Comparison of ENCODE assay signal across 19 mouse cellular contexts in the genomic region with DNA sequence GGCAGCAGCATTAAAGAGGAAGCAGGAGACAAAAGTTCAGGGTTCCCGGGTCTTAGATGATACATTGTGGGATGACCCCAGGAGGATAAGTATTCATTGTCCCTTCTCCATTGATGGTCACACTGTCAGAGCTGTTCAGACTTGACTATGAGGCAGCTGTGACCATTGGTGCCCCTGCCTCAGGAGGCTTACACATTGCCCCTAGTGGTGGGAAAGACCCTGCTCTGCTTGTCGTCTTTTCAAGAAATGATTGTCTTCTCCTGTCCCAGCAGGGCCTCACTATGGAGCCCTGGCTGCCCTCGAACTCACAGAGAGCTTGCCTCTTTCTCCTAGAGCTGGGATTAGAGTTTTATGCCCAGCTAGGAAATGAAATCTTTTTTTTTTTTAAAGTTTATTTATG. TPM values are rescaled to one million over a fixed set of nuclear protein-coding genes. Genes with fewer than 3 reads are reported as not detected.
DNase-seq lines count a peak whose midpoint lies in the region; ATAC-seq and TF ChIP-seq lines count a peak whose summit lies in the region.
"Had no signal": no experiment of that assay in that cellular context is flagged by ENCODE, and none has a peak within 500 bp of the region (broad histone marks: within the 10 kb centered on the region; RNA-seq: fewer than 3 reads in every experiment).

No protein-coding gene starts in this region.

- no peak overlapping the region for H3K9ac ChIP-seq in hindbrain, postnatal 0 days (replicated peaks; ENCODE audit: low read length)
- no peak overlapping the region for H3K9ac ChIP-seq in hindbrain, embryonic 14.5 days
- H3K9ac ChIP-seq in midbrain, postnatal 0 days (replicated peaks; ENCODE audit: low read length, poor library complexity, severe bottlenecking) = no peak overlapping the region
- H3K9ac ChIP-seq in midbrain, embryonic 13.5 days (replicated peaks) = no peak overlapping the region
- H3K9ac ChIP-seq: embryonic facial prominence, embryonic 13.5 days; forebrain, embryonic 12.5 days; heart, embryonic 13.5 days; limb, embryonic 15.5 days had no signal

- peaks cover 27% of the 10 kb centered on the region for H3K36me3 ChIP-seq in hindbrain, postnatal 0 days (ENCODE audit: insufficient read depth, low read length)
- peaks cover 50% of the 10 kb centered on the region for H3K36me3 ChIP-seq in hindbrain, embryonic 14.5 days (replicated peaks; ENCODE audit: control insufficient read depth, insufficient read depth)
- peaks cover 39% of the 10 kb centered on the region for H3K36me3 ChIP-seq in midbrain, postnatal 0 days (ENCODE audit: insufficient read depth, low read length)
- peaks cover 57% of the 10 kb centered on the region for H3K36me3 ChIP-seq in midbrain, embryonic 13.5 days
- H3K36me3 ChIP-seq in splenic B cell, adult 2 months (ENCODE audit: control insufficient read depth, insufficient read depth, low read length, poor library complexity, severe bottlenecking) = peaks cover 3% of the 10 kb centered on the region

- ATAC-seq in hindbrain, postnatal 0 days = no peak
- no peak for ATAC-seq in hindbrain, embryonic 14.5 days (ENCODE audit: low FRiP score)
- no peak for ATAC-seq in midbrain, postnatal 0 days (ENCODE audit: low FRiP score)
- no peak for ATAC-seq in midbrain, embryonic 13.5 days
- ATAC-seq: hindbrain, embryonic 16.5 days had no signal

- H3K27me3 ChIP-seq in hindbrain, postnatal 0 days (ENCODE audit: insufficient read depth, low read length) = no peaks in the 10 kb centered on the region
- no peaks in the 10 kb centered on the region for H3K27me3 ChIP-seq in hindbrain, embryonic 14.5 days (ENCODE audit: control insufficient read depth, insufficient read depth, low read length)
- no peaks in the 10 kb centered on the region for H3K27me3 ChIP-seq in midbrain, postnatal 0 days (ENCODE audit: insufficient read depth, low read length)
- no peaks in the 10 kb centered on the region for H3K27me3 ChIP-seq in midbrain, embryonic 13.5 days
- H3K27me3 ChIP-seq in splenic B cell, adult 2 months (ENCODE audit: control insufficient read depth, insufficient read depth, low read length, poor library complexity, severe bottlenecking) = no peaks in the 10 kb centered on the region
- H3K27me3 ChIP-seq: embryonic facial prominence, embryonic 13.5 days; forebrain, embryonic 12.5 days; heart, embryonic 13.5 days; limb, embryonic 15.5 days had no signal

- TF ChIP-seq POLR2A in bone marrow, adult 2 months (IDR thresholded peaks at IDR 0.05; ENCODE audit: borderline replicate concordance, control insufficient read depth, low read depth, low read length) = no peak

- no peak overlapping the region for H3K27ac ChIP-seq in hindbrain, postnatal 0 days
- H3K27ac ChIP-seq in hindbrain, embryonic 14.5 days = no peak overlapping the region
- no peak overlapping the region for H3K27ac ChIP-seq in midbrain, postnatal 0 days (ENCODE audit: low read depth, low read length)
- H3K27ac ChIP-seq in midbrain, embryonic 13.5 days = no peak overlapping the region
- no peak overlapping the region for H3K27ac ChIP-seq in bone marrow, adult 2 months (ENCODE audit: control insufficient read depth, insufficient read depth, low read depth, low read length, poor library complexity)
- H3K27ac ChIP-seq: embryonic facial prominence, embryonic 13.5 days; forebrain, embryonic 12.5 days; gastrocnemius, adult 2 months; heart, embryonic 13.5 days; limb, embryonic 15.5 days had no signal

- TF ChIP-seq CTCF in hindbrain, postnatal 0 days (IDR thresholded peaks at IDR 0.05; ENCODE audit: low read depth) = peak; percentile 37
- TF ChIP-seq CTCF in midbrain, postnatal 0 days (IDR thresholded peaks at IDR 0.05) = peak; percentile 51
- peak; percentile 28; the same call in 1 of the 2 replicates for TF ChIP-seq CTCF in bone marrow, adult 2 months (IDR thresholded peaks at IDR 0.05; ENCODE audit: control insufficient read depth, insufficient read depth, low read length)

- DNase-seq in hindbrain, postnatal 0 days (ENCODE audit: low spot score) = no peak
- DNase-seq in hindbrain, embryonic 14.5 days (ENCODE audit: low spot score) = no peak
- DNase-seq in midbrain, postnatal 0 days (ENCODE audit: low spot score) = no peak
- peak; percentile 36 for DNase-seq in splenic B cell, adult 2 months (ENCODE audit: low read depth, low spot score)
- DNase-seq in kidney, postnatal 25 days = no peak
- no peak for DNase-seq in heart, postnatal 25 days (ENCODE audit: low spot score)
- DNase-seq: cerebellum, adult 18-20 months; gastrocnemius, adult 2 months; kidney, postnatal 14 days; lung, postnatal 4 days; right cerebral cortex, postnatal 25 days had no signal

- no peaks in the 10 kb centered on the region for H3K9me3 ChIP-seq in hindbrain, postnatal 0 days (ENCODE audit: low read length)
- H3K9me3 ChIP-seq in hindbrain, embryonic 14.5 days (ENCODE audit: control insufficient read depth, low read length) = no peaks in the 10 kb centered on the region
- H3K9me3 ChIP-seq in midbrain, postnatal 0 days (ENCODE audit: low read length) = no peaks in the 10 kb centered on the region
- no peaks in the 10 kb centered on the region for H3K9me3 ChIP-seq in midbrain, embryonic 13.5 days
- H3K9me3 ChIP-seq: embryonic facial prominence, embryonic 13.5 days; forebrain, embryonic 12.5 days; G1E; heart, embryonic 13.5 days; limb, embryonic 15.5 days had no signal

- WGBS in hindbrain, postnatal 0 days = 51% methylated on average over 3 of the region's 3 CpGs
- 57% methylated on average over 3 of the region's 3 CpGs for WGBS in hindbrain, embryonic 14.5 days
- 58% methylated on average over 3 of the region's 3 CpGs for WGBS in midbrain, postnatal 0 days
- 57% methylated on average over 3 of the region's 3 CpGs for WGBS in midbrain, embryonic 13.5 days
- WGBS in bone marrow, adult 2 months = 80% methylated on average over 3 of the region's 3 CpGs

- no peak overlapping the region for H3K4me3 ChIP-seq in hindbrain, postnatal 0 days (ENCODE audit: low read length)
- no peak overlapping the region for H3K4me3 ChIP-seq in hindbrain, embryonic 14.5 days (replicated peaks; ENCODE audit: low read length)
- no peak overlapping the region for H3K4me3 ChIP-seq in midbrain, postnatal 0 days (ENCODE audit: low read depth, low read length)
- no peak overlapping the region for H3K4me3 ChIP-seq in midbrain, embryonic 13.5 days (replicated peaks)
- no peak overlapping the region for H3K4me3 ChIP-seq in bone marrow, adult 2 months (replicated peaks; ENCODE audit: control insufficient read depth, low read depth, low read length)
- H3K4me3 ChIP-seq: embryonic facial prominence, embryonic 13.5 days; forebrain, embryonic 12.5 days; gastrocnemius, adult 2 months; heart, embryonic 13.5 days; limb, embryonic 15.5 days had no signal

- intact Hi-C loops in heart, postnatal 25 days (cut with DNase I) = no loop called here

- H3K4me2 ChIP-seq in hindbrain, postnatal 0 days (ENCODE audit: low read depth, low read length) = no peak overlapping the region
- no peak overlapping the region for H3K4me2 ChIP-seq in hindbrain, embryonic 14.5 days (replicated peaks)
- H3K4me2 ChIP-seq in midbrain, postnatal 0 days (ENCODE audit: low read depth, low read length, poor library complexity, severe bottlenecking) = no peak overlapping the region
- H3K4me2 ChIP-seq in midbrain, embryonic 13.5 days (replicated peaks) = no peak overlapping the region
- H3K4me2 ChIP-seq: embryonic facial prominence, embryonic 13.5 days; forebrain, embryonic 12.5 days; heart, embryonic 13.5 days; limb, embryonic 15.5 days had no signal

- H3K4me1 ChIP-seq in hindbrain, postnatal 0 days (ENCODE audit: insufficient read depth, low read length) = no peaks in the 10 kb centered on the region
- H3K4me1 ChIP-seq in hindbrain, embryonic 14.5 days (replicated peaks; ENCODE audit: control insufficient read depth, insufficient read depth, low read length) = peaks cover 6% of the 10 kb centered on the region; the same call in 1 of the 2 replicates
- no peaks in the 10 kb centered on the region for H3K4me1 ChIP-seq in midbrain, postnatal 0 days (ENCODE audit: insufficient read depth, low read length)
- peaks cover 17% of the 10 kb centered on the region for H3K4me1 ChIP-seq in midbrain, embryonic 13.5 days (replicated peaks)
- H3K4me1 ChIP-seq in bone marrow, adult 2 months (ENCODE audit: control insufficient read depth, insufficient read depth, low read length) = peaks cover 2% of the 10 kb centered on the region

RNA-seq across cellular contexts. Expression of a gene that starts 5.8 kb away (rescaled TPM):
- total RNA-seq in hindbrain, postnatal 0 days (2014; rRNA removed) = 0.52 TPM in 1 of 2 replicates, not detected in the other
- polyA plus RNA-seq in hindbrain, postnatal 0 days (2015; fragmentation: Nextera tagmentation; extraction: Ambion mirVana) = 0.16 and 0.49 TPM in 2 replicates
- 0.21 and 0.33 TPM in 2 replicates for polyA plus RNA-seq in hindbrain, embryonic 14.5 days (2014; fragmentation: Nextera tagmentation; extraction: Ambion mirVana)
- 0.38 TPM in 1 of 2 replicates, not detected in the other for total RNA-seq in midbrain, postnatal 0 days (2014; rRNA removed)
- polyA plus RNA-seq in midbrain, postnatal 0 days (2015; fragmentation: Nextera tagmentation; extraction: Ambion mirVana) = 0.23 and 0.32 TPM in 2 replicates
- polyA plus RNA-seq in midbrain, embryonic 13.5 days (2015; fragmentation: Nextera tagmentation; extraction: Ambion mirVana) = 0.35 and 0.77 TPM in 2 replicates
- polyA plus RNA-seq in bone marrow, adult 2 months (2011; ENCODE audit: insufficient read depth, insufficient read length, low replicate concordance, missing spikeins) = not detected in 2 replicates
- total RNA-seq in heart, postnatal 25 days (2021) = not detected
- total RNA-seq: gastrocnemius, adult 2 months had no signal

RNA-seq across cellular contexts. Expression of a gene that starts 6.3 kb away (rescaled TPM):
- total RNA-seq in hindbrain, postnatal 0 days (2014; rRNA removed) = 130 and 156 TPM in 2 replicates
- 167 and 181 TPM in 2 replicates for polyA plus RNA-seq in hindbrain, postnatal 0 days (2015; fragmentation: Nextera tagmentation; extraction: Ambion mirVana)
- polyA plus RNA-seq in hindbrain, embryonic 14.5 days (2014; fragmentation: Nextera tagmentation; extraction: Ambion mirVana) = 135 and 144 TPM in 2 replicates
- 114 and 127 TPM in 2 replicates for total RNA-seq in midbrain, postnatal 0 days (2014; rRNA removed)
- 159 and 180 TPM in 2 replicates for polyA plus RNA-seq in midbrain, postnatal 0 days (2015; fragmentation: Nextera tagmentation; extraction: Ambion mirVana)
- 146 and 158 TPM in 2 replicates for polyA plus RNA-seq in midbrain, embryonic 13.5 days (2015; fragmentation: Nextera tagmentation; extraction: Ambion mirVana)
- 53.6 and 78.1 TPM in 2 replicates for polyA plus RNA-seq in bone marrow, adult 2 months (2011; ENCODE audit: insufficient read depth, insufficient read length, low replicate concordance, missing spikeins)
- total RNA-seq in heart, postnatal 25 days (2021) = 100 to 1,000 TPM; 105 to 111 TPM

RNA-seq across cellular contexts. Expression of a gene that starts 21.7 kb away (rescaled TPM):
- total RNA-seq in hindbrain, postnatal 0 days (2014; rRNA removed) = 5.2 and 6.5 TPM in 2 replicates
- 9.7 and 12.1 TPM in 2 replicates for polyA plus RNA-seq in hindbrain, postnatal 0 days (2015; fragmentation: Nextera tagmentation; extraction: Ambion mirVana)
- 12.5 and 15.2 TPM in 2 replicates for polyA plus RNA-seq in hindbrain, embryonic 14.5 days (2014; fragmentation: Nextera tagmentation; extraction: Ambion mirVana)
- total RNA-seq in midbrain, postnatal 0 days (2014; rRNA removed) = 3.7 and 6.9 TPM in 2 replicates
- polyA plus RNA-seq in midbrain, postnatal 0 days (2015; fragmentation: Nextera tagmentation; extraction: Ambion mirVana) = 7.0 TPM in 2 replicates
- 9.6 and 10.6 TPM in 2 replicates for polyA plus RNA-seq in midbrain, embryonic 13.5 days (2015; fragmentation: Nextera tagmentation; extraction: Ambion mirVana)
- polyA plus RNA-seq in bone marrow, adult 2 months (2011; ENCODE audit: insufficient read depth, insufficient read length, low replicate concordance, missing spikeins) = not detected in 2 replicates
- 1 to 10 TPM; 3.3 to 4.1 TPM for total RNA-seq in heart, postnatal 25 days (2021)

RNA-seq across cellular contexts. Expression of a gene that starts 21.9 kb away (rescaled TPM):
- total RNA-seq in hindbrain, postnatal 0 days (2014; rRNA removed) = 82.9 and 89.3 TPM in 2 replicates
- polyA plus RNA-seq in hindbrain, postnatal 0 days (2015; fragmentation: Nextera tagmentation; extraction: Ambion mirVana) = 24.4 and 26.5 TPM in 2 replicates
- 50.0 and 50.8 TPM in 2 replicates for polyA plus RNA-seq in hindbrain, embryonic 14.5 days (2014; fragmentation: Nextera tagmentation; extraction: Ambion mirVana)
- 64.4 and 74.0 TPM in 2 replicates for total RNA-seq in midbrain, postnatal 0 days (2014; rRNA removed)
- 17.9 and 20.6 TPM in 2 replicates for polyA plus RNA-seq in midbrain, postnatal 0 days (2015; fragmentation: Nextera tagmentation; extraction: Ambion mirVana)
- polyA plus RNA-seq in midbrain, embryonic 13.5 days (2015; fragmentation: Nextera tagmentation; extraction: Ambion mirVana) = 63.0 and 70.7 TPM in 2 replicates
- 82.2 and 130 TPM in 2 replicates for polyA plus RNA-seq in bone marrow, adult 2 months (2011; ENCODE audit: insufficient read depth, insufficient read length, low replicate concordance, missing spikeins)
- total RNA-seq in heart, postnatal 25 days (2021) = 10 to 100 TPM; 88.4 to 93.0 TPM

RNA-seq across cellular contexts. Expression of a gene that starts 41.4 kb away (rescaled TPM):
- 19.3 and 28.8 TPM in 2 replicates for total RNA-seq in hindbrain, postnatal 0 days (2014; rRNA removed)
- 78.5 and 93.8 TPM in 2 replicates for polyA plus RNA-seq in hindbrain, postnatal 0 days (2015; fragmentation: Nextera tagmentation; extraction: Ambion mirVana)
- 43.0 and 69.7 TPM in 2 replicates for polyA plus RNA-seq in hindbrain, embryonic 14.5 days (2014; fragmentation: Nextera tagmentation; extraction: Ambion mirVana)
- total RNA-seq in midbrain, postnatal 0 days (2014; rRNA removed) = 4.9 and 11.5 TPM in 2 replicates
- polyA plus RNA-seq in midbrain, postnatal 0 days (2015; fragmentation: Nextera tagmentation; extraction: Ambion mirVana) = 3.9 and 4.3 TPM in 2 replicates
- polyA plus RNA-seq in midbrain, embryonic 13.5 days (2015; fragmentation: Nextera tagmentation; extraction: Ambion mirVana) = 11.1 and 13.2 TPM in 2 replicates
- polyA plus RNA-seq in bone marrow, adult 2 months (2011; ENCODE audit: insufficient read depth, insufficient read length, low replicate concordance, missing spikeins) = 6.8 TPM in 1 of 2 replicates, not detected in the other
- under 1 TPM; 0.26 to 0.59 TPM for total RNA-seq in heart, postnatal 25 days (2021)
- polyA plus RNA-seq: G1E had no signal
